Mouse (Mus musculus) neural tube, embryonic 13.5 days (tissue): ENCODE measurements at regions not wholly inside any gene's neighbourhood (a gene's known extent, or its start where the extent isn't known, plus 50 kb on each side); places are given as distances from the start of the nearest gene placed in this dataset.

ENCODE experiments used
- ATAC-seq: fragments of 200-750 bp; cut with Nextera tagmentation; 2 replicates; pipeline ENCODE4 v1.8.0; 2017; ENCODE audit warnings: low read depth, mild to moderate bottlenecking, moderate TSS enrichment, moderate library complexity
- H3K27ac ChIP-seq: fragments of 300-500 bp; sonication (generic); replicated peaks from 2 replicates; pipeline ENCODE4 v1.5.1; 2015; ENCODE audit warnings: moderate library complexity, mild to moderate bottlenecking, inconsistent platforms
- H3K27me3 ChIP-seq: fragments of 300-500 bp; sonication (generic); 2 replicates; pipeline ENCODE4 v1.6.1; 2015; ENCODE audit warnings: mild to moderate bottlenecking, inconsistent platforms
- H3K36me3 ChIP-seq: fragments of 300-500 bp; sonication (generic); 2 replicates; pipeline ENCODE4 v1.6.1; 2015; ENCODE audit warnings: mild to moderate bottlenecking, inconsistent platforms
- H3K4me1 ChIP-seq: fragments of 300-500 bp; sonication (generic); replicated peaks from 2 replicates; pipeline ENCODE4 v1.6.1; 2015; ENCODE audit warnings: inconsistent platforms
- H3K4me2 ChIP-seq: fragments of 300-500 bp; sonication (generic); 2 replicates; pipeline ENCODE4 v1.6.1; 2015; ENCODE audit warnings: inconsistent platforms, mild to moderate bottlenecking, moderate library complexity
- H3K4me3 ChIP-seq: fragments of 300-500 bp; sonication (generic); 2 replicates; pipeline ENCODE4 v1.5.1; 2015; ENCODE audit warnings: mild to moderate bottlenecking, inconsistent platforms
- H3K9ac ChIP-seq: fragments of 300-500 bp; sonication (generic); 2 replicates; pipeline ENCODE4 v1.6.1; 2015; ENCODE audit warnings: moderate library complexity, mild to moderate bottlenecking, inconsistent platforms
- H3K9me3 ChIP-seq: fragments of 300-500 bp; sonication (generic); 2 replicates; pipeline ENCODE4 v1.6.1; 2016; ENCODE audit warnings: inconsistent platforms
- WGBS: fragments of 180-500 bp; shearing (Covaris S2); methylation state at CpG from one replicate; pipeline ENCODE4 v1.1.7; 2015; 5-methylcytosine and 5-hydroxymethylcytosine counted together

- Histone ChIP-seq H3K9me3 (no peaks in the 10 kb centered on the region), H3K36me3 (no peaks in the 10 kb centered on the region), H3K4me3 (no peak overlapping the region), H3K4me1 (no peaks in the 10 kb centered on the region), H3K4me2 (no peak overlapping the region), H3K27ac (no peak overlapping the region), H3K9ac (no peak overlapping the region), H3K27me3 (no peaks in the 10 kb centered on the region)
- 68% methylated on average over 2 of the region's 2 CpGs for WGBS
- ATAC-seq: no peak
Observed at GRCm38 (mm10) chr3:117520461-117520860, 54.2 kb upstream of the Plppr5 start.

DNA sequence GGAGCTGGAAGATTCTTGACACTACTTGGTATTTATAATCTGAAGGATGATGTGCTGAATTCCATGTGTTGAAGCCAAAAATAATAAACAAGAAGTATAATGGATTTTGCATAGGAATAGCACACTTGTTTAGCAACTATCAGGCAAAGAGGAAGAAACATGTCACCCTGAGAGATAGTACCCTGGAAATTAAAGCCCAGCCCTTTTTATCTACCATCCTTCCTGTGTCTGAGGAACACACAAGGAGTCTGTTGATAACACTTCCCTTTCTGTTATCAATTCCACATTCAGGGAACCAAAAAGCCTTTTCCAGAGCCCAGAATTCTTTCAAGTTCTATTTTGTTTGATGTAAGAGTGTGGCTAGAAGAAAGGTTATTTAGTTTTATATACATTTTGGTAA is 66.5 kb upstream of the Plppr5 start:
- H3K4me2 ChIP-seq: no peak overlapping the region
- H3K4me1 ChIP-seq: no peaks in the 10 kb centered on the region
- H3K4me3 ChIP-seq: no peak overlapping the region
- no peak for ATAC-seq
- H3K36me3 ChIP-seq: no peaks in the 10 kb centered on the region
- no peaks in the 10 kb centered on the region for H3K9me3 ChIP-seq
- no peaks in the 10 kb centered on the region for H3K27me3 ChIP-seq
- H3K27ac ChIP-seq: no peak overlapping the region
- no peak overlapping the region for H3K9ac ChIP-seq

- no peak overlapping the region for H3K9ac ChIP-seq
- H3K4me3 ChIP-seq: no peak overlapping the region
- no peaks in the 10 kb centered on the region for H3K36me3 ChIP-seq
- no peaks in the 10 kb centered on the region for H3K9me3 ChIP-seq
- WGBS: 36% methylated on average over 1 of the region's 1 CpGs
- H3K27me3 ChIP-seq: no peaks in the 10 kb centered on the region
- no peak overlapping the region for H3K27ac ChIP-seq
- H3K4me2 ChIP-seq: no peak overlapping the region
- no peaks in the 10 kb centered on the region for H3K4me1 ChIP-seq
- no peak for ATAC-seq
Observed at GRCm38 (mm10) chr3:117506151-117506723, 68.4 kb upstream of the Plppr5 start.

DNA sequence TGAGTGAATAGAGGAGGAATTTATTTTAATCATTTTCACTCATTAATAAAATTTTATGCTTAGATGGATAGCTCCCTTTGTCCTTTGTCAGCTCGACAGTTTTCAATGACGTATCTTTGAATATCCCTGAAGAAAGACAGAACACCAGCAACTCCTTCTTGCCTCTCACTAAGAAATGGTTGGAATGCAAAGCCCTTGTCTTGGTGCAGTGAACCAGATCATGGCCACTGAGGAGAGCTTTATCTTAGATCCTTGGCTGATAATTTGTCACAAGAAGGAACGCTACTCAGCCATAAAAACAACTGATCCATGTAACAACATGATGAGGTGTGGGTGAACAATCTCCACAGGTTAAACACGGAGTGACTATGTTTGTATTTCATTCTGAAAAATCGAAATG is 73.5 kb upstream of the Plppr5 start:
- Histone ChIP-seq H3K4me3 (no peak overlapping the region), H3K9ac (no peak overlapping the region), H3K27me3 (no peaks in the 10 kb centered on the region), H3K27ac (no peak overlapping the region), H3K4me2 (no peak overlapping the region), H3K36me3 (no peaks in the 10 kb centered on the region), H3K9me3 (no peaks in the 10 kb centered on the region), H3K4me1 (no peaks in the 10 kb centered on the region)
- 21% methylated on average over 5 of the region's 5 CpGs for whole genome bisulfite sequencing
- ATAC-seq: no peak

DNA sequence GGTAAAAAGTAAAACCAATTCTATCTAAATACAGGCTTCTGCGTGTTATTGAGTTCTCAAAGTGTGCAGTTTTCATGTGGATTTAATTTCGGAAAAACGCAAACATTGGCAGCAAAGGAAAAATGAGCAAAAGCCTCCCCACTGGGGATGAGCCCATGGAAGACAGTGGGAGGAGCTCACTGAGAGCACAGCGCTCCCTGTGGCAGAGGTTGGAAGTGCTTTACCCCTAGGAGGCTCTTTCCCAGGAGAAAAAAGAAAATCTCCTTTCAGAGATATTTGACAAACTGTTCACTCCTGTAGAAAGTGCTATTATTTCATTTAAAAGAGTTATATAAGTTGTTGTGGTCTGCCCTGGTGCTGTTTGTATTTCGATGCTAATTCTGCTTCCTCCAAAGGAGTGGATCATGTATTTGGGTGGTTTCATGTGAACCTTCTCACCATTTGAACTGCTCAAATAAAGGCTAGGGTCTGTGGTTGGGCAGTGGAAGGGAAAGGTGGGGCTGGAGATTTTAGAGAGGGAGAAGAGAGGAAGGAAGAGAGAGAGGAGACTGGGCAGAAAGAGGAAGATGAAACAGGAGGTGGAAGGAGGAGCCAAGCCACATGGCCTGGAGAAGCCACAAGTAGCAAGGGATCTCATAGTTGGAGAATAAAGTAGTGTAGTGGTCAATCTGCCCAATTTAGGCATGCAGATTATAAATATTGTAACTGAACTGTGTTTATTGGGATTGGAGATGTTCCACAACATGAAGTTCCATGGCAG is 76.3 kb upstream of the Plppr5 start:
- H3K9ac ChIP-seq: no peak overlapping the region
- ATAC-seq: no peak
- no peak overlapping the region for H3K4me2 ChIP-seq
- no peak overlapping the region for H3K27ac ChIP-seq
- 85% methylated on average over 5 of the region's 5 CpGs for WGBS
- H3K9me3 ChIP-seq: no peaks in the 10 kb centered on the region
- H3K27me3 ChIP-seq: no peaks in the 10 kb centered on the region
- no peak overlapping the region for H3K4me3 ChIP-seq
- no peaks in the 10 kb centered on the region for H3K4me1 ChIP-seq
- H3K36me3 ChIP-seq: no peaks in the 10 kb centered on the region

GRCm38 (mm10) chr3:117494118-117494517 is 80.5 kb upstream of the Plppr5 start:
- no peak overlapping the region for H3K27ac ChIP-seq
- no peak overlapping the region for H3K9ac ChIP-seq
- no peak for ATAC-seq
- H3K4me1 ChIP-seq: no peaks in the 10 kb centered on the region
- H3K36me3 ChIP-seq: no peaks in the 10 kb centered on the region
- H3K4me2 ChIP-seq: no peak overlapping the region
- WGBS: 63% methylated on average over 2 of the region's 2 CpGs
- no peak overlapping the region for H3K4me3 ChIP-seq
- peaks cover 10% of the 10 kb centered on the region; the same call in 1 of the 2 replicates for H3K9me3 ChIP-seq
- no peaks in the 10 kb centered on the region for H3K27me3 ChIP-seq

DNA sequence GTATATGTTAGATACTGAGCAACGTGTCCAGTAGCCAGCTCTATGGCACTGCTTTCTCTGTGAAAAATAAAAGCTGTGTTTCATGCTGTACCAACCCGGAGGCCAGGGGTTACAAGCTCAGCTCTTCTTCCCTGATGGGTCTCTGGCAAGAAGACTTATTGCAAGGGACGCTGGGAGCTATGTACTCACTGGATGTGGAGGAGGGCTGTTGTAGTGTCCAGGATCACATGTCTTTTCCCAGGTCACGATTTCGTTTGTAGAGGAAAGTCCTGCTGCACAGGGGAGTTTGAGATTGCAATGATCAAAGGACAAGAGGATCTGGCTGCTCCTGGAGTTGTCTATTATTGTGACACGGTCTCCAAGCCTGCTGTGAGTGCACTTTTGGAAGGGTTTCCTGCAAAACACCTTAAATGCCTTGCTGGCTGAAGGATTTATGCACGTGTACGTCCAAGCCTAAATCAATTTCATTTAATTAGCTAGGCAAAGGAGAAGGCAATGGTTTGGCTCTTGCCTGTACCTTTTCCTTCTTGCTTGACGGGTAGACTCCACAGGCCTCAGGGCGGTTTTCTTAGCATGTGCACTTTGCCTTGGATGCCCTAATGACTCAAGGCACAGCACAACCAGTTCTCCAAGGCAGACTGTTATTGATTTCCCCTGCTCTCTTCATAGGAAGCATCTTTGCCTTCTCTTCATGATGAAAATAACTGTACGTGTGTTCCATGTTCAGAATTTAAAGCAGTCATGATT is 87.2 kb upstream of the Plppr5 start:
- no peak overlapping the region for H3K27ac ChIP-seq
- no peak overlapping the region for H3K4me3 ChIP-seq
- H3K27me3 ChIP-seq: no peaks in the 10 kb centered on the region
- H3K4me2 ChIP-seq: no peak overlapping the region
- no peak for ATAC-seq
- H3K9ac ChIP-seq: no peak overlapping the region
- peaks cover 10% of the 10 kb centered on the region; the same call in 1 of the 2 replicates for H3K9me3 ChIP-seq
- H3K4me1 ChIP-seq: no peaks in the 10 kb centered on the region
- WGBS: 72% methylated on average over 11 of the region's 11 CpGs
- no peaks in the 10 kb centered on the region for H3K36me3 ChIP-seq

- Histone ChIP-seq H3K4me1 (no peaks in the 10 kb centered on the region), H3K4me3 (no peak overlapping the region), H3K4me2 (no peak overlapping the region), H3K36me3 (no peaks in the 10 kb centered on the region), H3K9me3 (peaks cover 9% of the 10 kb centered on the region; the same call in 1 of the 2 replicates), H3K27me3 (no peaks in the 10 kb centered on the region), H3K9ac (no peak overlapping the region), H3K27ac (no peak overlapping the region)
- 87% methylated on average over 2 of the region's 2 CpGs for WGBS
- no peak for ATAC-seq
Observed at GRCm38 (mm10) chr3:117486351-117486750, 88.3 kb upstream of the Plppr5 start.

- H3K4me3 ChIP-seq: no peak overlapping the region
- H3K27me3 ChIP-seq: no peaks in the 10 kb centered on the region
- H3K9ac ChIP-seq: no peak overlapping the region
- ATAC-seq: no peak
- WGBS: 76% methylated on average over 3 of the region's 3 CpGs
- no peak overlapping the region for H3K27ac ChIP-seq
- H3K36me3 ChIP-seq: no peaks in the 10 kb centered on the region
- H3K9me3 ChIP-seq: no peaks in the 10 kb centered on the region
- no peak overlapping the region for H3K4me2 ChIP-seq
- H3K4me1 ChIP-seq: no peaks in the 10 kb centered on the region
Observed at GRCm38 (mm10) chr3:117480131-117480530, 94.5 kb upstream of the Plppr5 start.

GRCm38 (mm10) chr3:117459507-117459906 is 98.8 kb upstream of the Plppr4 start:
- Histone ChIP-seq H3K9me3 (no peaks in the 10 kb centered on the region), H3K36me3 (no peaks in the 10 kb centered on the region), H3K27ac (no peak overlapping the region), H3K4me3 (no peak overlapping the region), H3K27me3 (no peaks in the 10 kb centered on the region), H3K4me2 (no peak overlapping the region), H3K4me1 (no peaks in the 10 kb centered on the region), H3K9ac (no peak overlapping the region)
- no peak for ATAC-seq
- WGBS: 85% methylated on average over 2 of the region's 2 CpGs

- Histone ChIP-seq H3K9me3 (no peaks in the 10 kb centered on the region), H3K27me3 (no peaks in the 10 kb centered on the region), H3K27ac (no peak overlapping the region), H3K36me3 (no peaks in the 10 kb centered on the region), H3K4me3 (no peak overlapping the region), H3K4me2 (no peak overlapping the region), H3K4me1 (no peaks in the 10 kb centered on the region), H3K9ac (no peak overlapping the region)
- no peak for ATAC-seq
- WGBS: 66% methylated on average over 7 of the region's 7 CpGs
Observed at GRCm38 (mm10) chr3:117450559-117450958, 89.9 kb upstream of the Plppr4 start.

DNA sequence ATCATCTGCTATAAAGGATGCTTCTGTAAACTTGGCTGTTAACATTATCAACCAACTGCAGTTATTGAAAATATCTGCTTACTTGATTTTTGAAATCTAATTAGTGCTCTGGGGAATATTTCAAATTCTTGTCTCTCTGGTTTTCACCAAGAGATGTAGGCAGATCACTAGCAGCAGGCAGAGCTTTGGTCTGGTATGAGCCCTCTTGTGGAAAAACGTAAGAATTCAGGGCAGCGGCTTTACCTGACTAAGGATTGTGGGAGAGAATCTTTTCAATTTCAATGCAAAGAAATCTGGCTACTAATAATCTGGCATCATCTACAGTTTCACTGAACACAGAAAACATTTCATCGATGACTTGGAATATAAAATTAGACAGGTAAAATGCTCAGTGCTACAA is 81.2 kb upstream of the Plppr4 start:
- ATAC-seq: no peak
- H3K9ac ChIP-seq: no peak overlapping the region
- no peak overlapping the region for H3K27ac ChIP-seq
- H3K36me3 ChIP-seq: no peaks in the 10 kb centered on the region
- no peaks in the 10 kb centered on the region for H3K4me1 ChIP-seq
- WGBS: 66% methylated on average over 3 of the region's 3 CpGs
- H3K9me3 ChIP-seq: no peaks in the 10 kb centered on the region
- no peak overlapping the region for H3K4me3 ChIP-seq
- no peaks in the 10 kb centered on the region for H3K27me3 ChIP-seq
- no peak overlapping the region for H3K4me2 ChIP-seq
